Mouse (Mus musculus) cerebellum, adult 8-10 months (tissue): ENCODE results near the gene Mmp20.

Experiments
- DNase-seq: peaks from one replicate; pipeline ENCODE4 v3.0.0; 2022

Gene Mmp20

GRCm38 (mm10) chr9:7627931-7628330 lies at the start of gene Mmp20:
TSS of gene Mmp20 (plus strand) at chr9:7628231.
- DNase-seq: no peak

- no peak for DNase-seq
Observed at GRCm38 (mm10) chr9:7590063-7590462, 38.0 kb upstream of the Mmp20 start.

GRCm38 (mm10) chr9:7593272-7593812 lies 34.7 kb upstream of the Mmp20 start:
- no peak for DNase-seq

- peak; percentile 64 for DNase-seq
Observed at GRCm38 (mm10) chr9:7594816-7595540, 33.1 kb upstream of the Mmp20 start.

- peak; percentile 54 for DNase-seq
Observed at GRCm38 (mm10) chr9:7602982-7603742, 24.9 kb upstream of the Mmp20 start.

- no peak for DNase-seq
Observed at GRCm38 (mm10) chr9:7604005-7604404, 24.0 kb upstream of the Mmp20 start.

- DNase-seq: no peak
Observed at GRCm38 (mm10) chr9:7605638-7606037, 22.4 kb upstream of the Mmp20 start.

- DNase-seq: no peak
Observed at GRCm38 (mm10) chr9:7622582-7622981, 5.4 kb upstream of the Mmp20 start.

- no peak for DNase-seq
Observed at GRCm38 (mm10) chr9:7633936-7634335, 5.9 kb downstream of the Mmp20 start.

- DNase-seq: no peak
Observed at GRCm38 (mm10) chr9:7647901-7648300, 19.9 kb downstream of the Mmp20 start.

GRCm38 (mm10) chr9:7650397-7651180 lies 22.6 kb downstream of the Mmp20 start:
- DNase-seq: no peak

GRCm38 (mm10) chr9:7652351-7653085 lies 24.5 kb downstream of the Mmp20 start:
- DNase-seq: no peak

GRCm38 (mm10) chr9:7657946-7658345 lies 29.9 kb downstream of the Mmp20 start:
- DNase-seq: no peak

GRCm38 (mm10) chr9:7659469-7660020 lies 31.5 kb downstream of the Mmp20 start:
- DNase-seq: no peak

- no peak for DNase-seq
Observed at GRCm38 (mm10) chr9:7661371-7661770, 33.3 kb downstream of the Mmp20 start.

- DNase-seq: no peak
Observed at GRCm38 (mm10) chr9:7669674-7670073, 41.6 kb downstream of the Mmp20 start.

- DNase-seq: no peak
Observed at GRCm38 (mm10) chr9:7672985-7673384, 45.0 kb downstream of the Mmp20 start.

GRCm38 (mm10) chr9:7678154-7678837 lies 50.3 kb downstream of the Mmp20 start:
- no peak for DNase-seq

GRCm38 (mm10) chr9:7682081-7682618 lies 54.1 kb downstream of the Mmp20 start:
- DNase-seq: no peak

GRCm38 (mm10) chr9:7686024-7686423 lies 58.0 kb downstream of the Mmp20 start:
- DNase-seq: no peak

GRCm38 (mm10) chr9:7689799-7690198 lies 61.8 kb downstream of the Mmp20 start:
- no peak for DNase-seq
